Mouse (Mus musculus): ENCODE results near the gene Dync2li1.

Dync2li1 gene

GRCm38 (mm10) chr17:84684284-84684683 is 58.0 kb downstream of the Dync2li1 start:
- DNase-seq (ENCODE audit: low spot score), result no peak

GRCm38 (mm10) chr17:84685286-84685685 is 59.0 kb downstream of the Dync2li1 start:
- no peak for DNase-seq (ENCODE audit: low spot score)

GRCm38 (mm10) chr17:84687994-84688393 is 61.7 kb downstream of the Dync2li1 start:
- no peak for DNase-seq (ENCODE audit: low spot score)

GRCm38 (mm10) chr17:84688834-84689233 is 62.5 kb downstream of the Dync2li1 start:
- DNase-seq (ENCODE audit: low spot score), result no peak

DNA sequence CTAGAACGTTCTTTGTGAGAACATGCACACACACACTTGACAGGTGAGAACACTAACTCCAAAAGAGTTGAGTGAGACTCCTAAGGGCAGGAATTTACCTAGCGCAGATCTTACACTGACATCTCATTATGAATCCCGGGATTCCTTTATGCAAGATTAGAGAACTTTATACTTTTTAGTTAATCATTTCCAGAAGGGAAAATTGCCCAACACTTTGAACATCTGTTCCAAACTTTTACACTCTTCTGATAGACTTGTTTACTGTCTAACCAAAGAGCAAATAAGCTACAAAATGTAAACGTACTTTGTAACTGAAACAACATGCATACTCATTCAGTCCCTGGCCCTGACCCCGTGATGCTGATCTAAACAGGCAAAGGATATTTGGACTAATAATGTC is 63.0 kb downstream of the Dync2li1 start:
- DNase-seq (ENCODE audit: low spot score), result no peak

DNA sequence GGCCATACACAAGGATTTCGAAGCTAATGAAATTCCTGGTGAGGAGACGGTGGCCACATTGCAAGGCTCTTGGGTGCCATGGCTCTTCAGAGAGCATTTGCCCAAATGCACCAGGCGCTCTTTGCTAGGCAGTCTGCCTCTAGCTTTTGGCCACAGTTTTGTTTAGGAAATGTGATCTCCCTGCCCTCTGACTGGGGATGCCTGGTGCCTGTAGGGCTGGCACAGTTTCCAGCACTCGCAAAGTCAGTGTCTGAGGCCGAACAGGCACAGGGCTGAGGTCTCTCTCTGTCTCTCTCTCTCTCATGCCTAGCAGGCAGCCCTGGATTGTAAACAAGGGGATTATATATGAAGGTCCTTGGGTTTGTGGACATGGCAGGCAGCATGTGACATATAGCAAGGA is 63.8 kb downstream of the Dync2li1 start:
- no peak for DNase-seq (ENCODE audit: low spot score)

GRCm38 (mm10) chr17:84693741-84694140 is 67.4 kb downstream of the Dync2li1 start:
- DNase-seq (ENCODE audit: low spot score), result no peak

DNA sequence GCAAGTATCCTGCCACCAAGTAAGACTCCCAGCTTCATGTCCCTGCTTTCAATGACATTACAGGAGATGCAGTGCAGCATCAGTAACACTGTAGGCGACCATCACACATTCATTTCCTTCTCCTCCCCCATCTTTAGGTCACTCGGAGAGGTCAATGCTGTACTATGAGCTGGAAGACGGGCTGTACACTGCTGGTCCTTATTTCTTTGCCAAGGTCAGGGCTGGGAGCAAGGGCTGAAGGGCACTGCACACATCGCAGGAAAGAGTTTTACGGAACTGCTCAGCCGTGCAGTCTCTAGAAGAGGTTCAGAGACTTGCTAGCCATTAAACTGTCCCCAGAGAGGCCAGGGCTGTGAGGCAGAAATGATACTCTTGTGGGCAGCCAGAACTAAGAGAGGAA is 70.2 kb downstream of the Dync2li1 start:
- no peak for DNase-seq (ENCODE audit: low spot score)

GRCm38 (mm10) chr17:84698727-84699126 is 72.4 kb downstream of the Dync2li1 start:
- DNase-seq (ENCODE audit: low spot score), result peak; percentile 75
